Mouse (Mus musculus) right cerebral cortex, adult 18-20 months (tissue): Measurements from ENCODE around the gene DXBay18.
"Not testable (repeated sequence)": the region's sequence is repeated elsewhere in the genome, so short reads cannot be mapped to it uniquely, and the experiment has no call there.

Experiments used
- DNase-seq: peaks from one replicate; pipeline ENCODE4 v3.0.0; 2022; ENCODE audit warnings: mixed read lengths

The DXBay18 gene

GRCm38 (mm10) chrX:73149350-73149749 lies at the start of gene DXBay18:
Gene DXBay18 (minus strand): TSS chrX:73149450.
- not testable (repeated sequence) for DNase-seq

DNA sequence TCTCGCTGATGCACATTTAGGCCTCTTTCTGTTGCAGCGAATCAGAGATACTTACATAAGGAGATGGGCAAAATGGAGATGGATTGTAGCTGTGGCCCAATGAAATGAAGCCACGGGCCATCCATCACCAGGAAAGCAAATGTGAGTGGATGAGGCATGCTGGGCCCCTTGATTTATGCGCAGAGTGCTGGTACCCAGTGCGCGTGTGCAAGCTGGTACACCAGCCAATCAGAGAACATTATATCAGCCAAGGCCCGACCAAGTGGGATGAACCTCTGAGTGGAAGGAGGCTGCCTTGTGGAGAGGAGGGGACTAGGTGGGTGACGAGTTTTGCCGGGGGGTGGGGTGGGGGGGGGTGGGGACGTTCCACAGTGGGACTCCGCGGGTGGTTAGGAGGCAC lies 42.7 kb upstream of the DXBay18 start, which contains the start of gene Xlr3b:
Gene Xlr3b (plus strand): TSS at position 274 of the 400 bp plus-strand sequence.
- DNase-seq = peak; percentile 20

GRCm38 (mm10) chrX:73176889-73177288 lies 27.6 kb upstream of the DXBay18 start, which contains the start of gene Spin2d:
Gene Spin2d (minus strand): TSS chrX:73176989.
- DNase-seq = not testable (repeated sequence)

DNA sequence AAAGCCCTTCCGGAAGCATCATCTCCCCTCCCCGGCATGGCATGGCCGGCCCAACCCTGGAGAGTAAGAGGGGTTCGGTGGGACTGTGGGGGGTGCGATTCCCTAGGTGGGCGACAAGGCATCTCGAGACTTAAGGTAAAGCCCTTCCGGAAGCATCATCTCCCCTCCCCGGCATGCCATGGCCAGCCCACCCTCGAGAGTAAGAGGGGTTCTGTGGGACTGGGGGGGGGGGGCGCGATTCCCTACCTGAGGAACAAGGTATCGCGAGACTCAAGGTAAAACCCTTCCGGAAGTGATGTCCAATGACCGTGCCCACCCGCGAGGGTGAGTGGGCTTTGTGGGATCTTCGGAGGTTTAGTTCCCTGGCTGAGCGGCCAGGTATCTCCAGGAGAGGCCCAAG lies 754 bp downstream of the DXBay18 start, which contains the start of gene Xlr5b:
Gene Xlr5b (plus strand): TSS at position 301 of the 400 bp plus-strand sequence.
- DNase-seq = not testable (repeated sequence)

DNA sequence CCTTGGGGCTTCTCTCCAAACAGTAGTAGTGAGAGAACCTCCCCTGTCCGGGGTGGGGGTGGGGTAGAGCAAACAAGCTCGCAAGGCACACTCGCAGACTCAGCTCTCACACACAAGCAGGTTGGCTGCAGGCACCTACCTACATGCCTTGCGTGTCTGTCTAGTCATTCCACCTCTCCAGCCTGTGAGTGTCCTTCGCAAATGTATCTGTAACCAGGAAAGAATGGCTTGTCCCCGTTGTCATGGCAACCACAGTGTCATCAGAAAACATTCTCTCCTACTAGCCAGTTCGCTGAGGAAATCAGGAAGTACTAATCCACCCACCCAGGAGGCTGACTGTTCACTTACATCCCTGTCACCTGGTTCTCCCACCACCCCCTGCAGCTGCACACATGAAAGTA lies 6.0 kb downstream of the DXBay18 start:
- DNase-seq = not testable (repeated sequence)

- DNase-seq = not testable (repeated sequence)
Observed at GRCm38 (mm10) chrX:73122859-73123829, 26.1 kb downstream of the DXBay18 start.

- DNase-seq = not testable (repeated sequence)
Observed at GRCm38 (mm10) chrX:73116747-73117146, 32.5 kb downstream of the DXBay18 start, which contains the start of gene Gm14685. Gene Gm14685 (plus strand): TSS chrX:73117047.

DNA sequence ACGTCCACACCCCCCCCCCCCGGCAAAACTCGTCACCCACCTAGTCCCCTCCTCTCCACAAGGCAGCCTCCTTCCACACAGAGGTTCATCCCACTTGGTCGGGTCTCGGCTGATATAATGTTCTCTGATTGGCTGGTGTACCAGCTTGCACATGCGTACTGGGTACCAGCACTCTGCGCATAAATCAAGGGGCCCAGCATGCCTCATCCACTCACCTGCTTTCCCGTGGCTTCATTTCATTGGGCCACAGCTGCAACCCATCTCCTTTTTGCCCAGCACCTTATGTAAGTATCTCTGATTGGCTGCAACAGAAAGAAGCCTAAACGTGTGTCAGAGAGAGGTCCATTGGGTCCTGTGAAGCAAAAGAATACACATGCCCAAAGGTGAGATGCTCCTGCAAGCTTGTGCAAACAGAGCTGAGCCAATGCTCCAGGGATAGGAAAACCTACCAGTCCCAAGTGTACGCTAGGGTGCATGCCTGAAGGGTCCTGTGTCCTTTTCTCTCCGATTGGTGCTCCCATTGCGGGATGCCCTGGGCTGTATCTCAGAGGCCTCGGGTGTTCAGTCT lies 52.2 kb downstream of the DXBay18 start, which contains the start of gene Xlr3a:
Gene Xlr3a (minus strand): TSS at position 155 of the 568 bp plus-strand sequence.
- peak; percentile 3 for DNase-seq
